Mouse (Mus musculus) layer of hippocampus, postnatal 25 days (tissue): ENCODE measurements around the gene Gm21083. TPM values are rescaled to one million over a fixed set of nuclear protein-coding genes. Genes with fewer than 3 reads are reported as not detected.
"Not testable (repeated sequence)": the region's sequence is repeated elsewhere in the genome, so short reads cannot be mapped to it uniquely, and the experiment has no call there.

Experiments used
- DNase-seq, 2 experiments: peaks; one replicate each; pipeline ENCODE4 v3.0.0; 2022; ENCODE audit warnings: mixed read lengths in 2 of 2, low spot score in 1 of 2; ENCODE audit errors: extremely low spot score in 1 of 2
- total RNA-seq, 2 experiments: library from RNA; stranded (reverse); gene quantifications; 2 replicates each; pipeline ENCODE4 v1.2.3; 2021

The Gm21083 gene
- total RNA-seq, 2 experiments from 2014 or later = not detected

DNA sequence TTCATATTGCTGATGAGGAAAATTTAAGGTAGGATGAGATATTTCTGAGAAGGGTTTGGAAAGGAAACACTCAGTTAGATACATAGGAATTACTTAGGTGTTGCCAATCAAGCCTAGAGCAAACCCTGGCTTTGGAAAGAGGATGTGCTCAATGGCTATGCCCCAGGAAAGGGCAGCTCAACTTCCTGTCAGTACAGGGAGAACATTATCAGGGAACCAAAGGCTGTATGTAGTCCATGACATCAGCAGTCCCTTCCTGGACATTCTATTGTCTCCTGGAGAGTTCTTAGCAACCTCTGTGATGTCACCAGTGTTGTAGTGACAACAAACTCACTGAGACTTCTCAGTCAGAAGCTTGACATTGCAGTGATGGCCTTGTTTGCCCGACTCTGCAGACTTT, 41.6 kb downstream of the Gm21083 start, which contains the start of gene Speer4d:
Speer4d (plus strand) TSS at position 301 of the 400 bp plus-strand sequence.
- not testable (repeated sequence) for DNase-seq

DNA sequence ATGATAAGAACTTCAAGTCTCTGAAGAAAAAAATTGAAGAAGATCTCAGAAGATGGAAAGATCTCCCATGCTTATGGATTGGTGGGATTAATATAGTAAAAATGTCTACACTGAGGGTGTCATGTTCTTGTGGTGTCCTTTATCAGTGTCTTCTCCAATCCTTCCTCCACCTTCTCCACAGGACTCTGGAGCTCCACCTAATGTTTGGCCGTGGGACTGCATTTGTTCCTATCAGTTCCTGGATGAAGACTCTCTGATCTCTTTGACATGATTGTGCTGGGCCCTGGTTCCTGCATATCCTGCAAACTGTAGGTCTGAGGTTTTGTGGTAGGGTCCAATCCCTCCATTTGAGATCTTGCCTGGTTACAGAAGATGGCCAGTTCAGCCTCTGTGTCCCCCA, 51.0 kb downstream of the Gm21083 start:
- peak in 1 of 2 experiments; percentile 35 for DNase-seq

DNA sequence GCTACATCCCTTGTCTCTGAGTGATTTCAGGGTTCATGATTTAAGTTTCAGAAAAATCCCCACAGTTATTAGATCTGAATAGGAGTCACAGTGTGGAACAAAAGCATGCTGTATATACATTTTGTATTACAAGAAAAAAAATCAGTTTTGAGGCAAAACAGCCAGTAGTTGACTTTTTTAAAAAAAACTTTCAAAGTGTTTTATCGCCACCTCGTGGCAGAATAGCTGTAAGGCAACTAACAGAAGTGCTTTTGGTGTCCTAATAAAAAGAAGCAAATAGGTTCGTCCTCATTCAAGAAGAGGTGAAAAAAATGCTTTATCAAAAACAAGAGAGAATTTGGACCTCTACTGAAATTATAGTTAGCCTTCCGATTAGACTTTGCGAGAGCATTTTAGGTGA, 52.9 kb downstream of the Gm21083 start:
- peak in 1 of 2 experiments; percentile 21 for DNase-seq

Other genes starting within 250 kb of the Gm21083 start
- not detected for gene Gm21149, start 100.8 kb upstream of the Gm21083 start, total RNA-seq
- gene Gm21190, start 48.1 kb upstream of the Gm21083 start, total RNA-seq = not detected
- gene Speer4d, start 41.7 kb downstream of the Gm21083 start, total RNA-seq = not detected
- gene 4930572O03Rik, start 79.7 kb downstream of the Gm21083 start, total RNA-seq = not detected
- gene Speer4c, start 136.9 kb downstream of the Gm21083 start, total RNA-seq = not detected